Mouse (Mus musculus) testis, postnatal 10 days (tissue): Measurements from ENCODE around the gene B4galt1.

Source experiments
- DNase-seq: peaks from one replicate; pipeline ENCODE4 v3.0.0; 2021; ENCODE audit warnings: low spot score

B4galt1 gene

DNA sequence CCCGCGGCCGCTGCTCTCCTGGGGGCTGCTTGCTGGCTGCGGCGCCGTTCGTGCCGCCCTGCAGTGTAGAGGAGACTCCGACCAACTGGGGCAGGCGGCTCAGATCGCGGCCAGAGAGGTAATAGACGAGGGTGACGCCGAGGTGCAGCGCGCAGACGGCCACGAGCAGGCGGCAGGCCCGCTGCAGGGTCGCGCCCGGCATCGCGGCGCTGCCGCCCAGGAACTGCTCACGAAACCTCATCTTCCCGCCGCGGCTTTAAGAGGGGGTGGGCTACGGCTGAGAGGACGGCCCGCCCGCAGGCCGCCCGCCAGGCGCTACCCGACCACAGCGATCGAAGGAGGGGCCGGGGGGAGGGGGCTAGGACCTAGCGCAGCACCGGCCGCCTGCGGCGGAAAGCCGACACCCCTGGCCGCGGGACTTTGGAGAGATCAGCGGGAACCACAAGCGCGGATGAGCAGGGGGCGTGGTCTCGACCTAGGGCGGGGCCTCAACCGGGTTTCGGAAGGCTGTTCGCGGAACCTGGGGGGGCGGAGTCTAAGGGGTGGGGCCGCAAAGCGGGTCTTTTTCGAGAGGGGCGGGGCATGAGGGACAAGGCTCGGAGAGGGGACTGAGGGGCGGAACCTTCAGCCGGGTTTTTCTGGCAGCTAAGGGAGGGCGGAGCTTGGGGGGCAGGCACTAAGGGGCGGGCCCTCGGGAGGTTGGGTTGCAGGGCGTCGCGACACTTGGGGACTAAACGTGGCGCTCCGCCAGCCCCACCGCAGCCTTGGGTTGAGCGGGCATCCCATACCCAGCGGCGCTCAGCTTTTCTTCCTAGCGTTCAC is at the start of gene B4galt1:
TSS of gene B4galt1 (minus strand) at position 441 of the 822 bp plus-strand sequence.
- DNase-seq = peak; percentile 100

DNA sequence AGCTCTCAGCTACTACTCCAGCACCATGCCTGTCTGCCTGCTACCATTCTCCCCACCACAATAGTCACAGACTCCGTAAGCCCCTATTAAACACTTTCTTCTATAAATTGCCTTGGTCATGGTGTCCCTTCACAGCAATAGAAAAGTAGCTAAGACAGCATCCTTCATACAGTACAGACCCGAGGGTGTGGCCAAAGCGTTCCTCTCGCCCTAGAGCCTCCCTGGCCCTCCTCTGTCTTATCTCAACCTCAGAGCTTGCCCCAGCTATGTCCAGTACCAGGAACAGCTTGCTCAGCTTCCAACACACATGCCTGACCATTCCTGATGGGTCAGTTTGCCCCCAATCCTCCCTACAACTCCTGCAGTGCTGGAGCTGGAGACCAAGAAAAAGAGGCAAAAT is 46.8 kb upstream of the B4galt1 start:
- no peak for DNase-seq

DNA sequence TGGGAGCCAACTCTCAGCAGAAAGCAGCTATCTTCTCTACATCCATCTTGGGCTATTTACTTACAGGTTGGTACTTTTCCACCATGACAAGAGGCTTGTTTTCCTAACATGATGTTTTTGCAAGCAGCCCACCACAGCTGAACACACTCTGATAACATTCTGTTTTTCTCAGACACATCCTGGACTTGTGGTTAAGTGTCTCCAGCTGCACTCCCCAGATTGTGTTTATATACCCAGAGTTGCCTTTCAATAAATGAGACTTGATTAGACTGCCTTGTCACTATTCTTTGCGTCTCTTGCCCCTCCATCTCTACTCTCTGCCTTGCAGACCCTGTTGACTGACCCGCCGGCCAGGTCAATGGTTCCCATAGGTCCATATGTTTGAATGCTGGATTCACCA is 46.3 kb upstream of the B4galt1 start:
- no peak for DNase-seq

DNA sequence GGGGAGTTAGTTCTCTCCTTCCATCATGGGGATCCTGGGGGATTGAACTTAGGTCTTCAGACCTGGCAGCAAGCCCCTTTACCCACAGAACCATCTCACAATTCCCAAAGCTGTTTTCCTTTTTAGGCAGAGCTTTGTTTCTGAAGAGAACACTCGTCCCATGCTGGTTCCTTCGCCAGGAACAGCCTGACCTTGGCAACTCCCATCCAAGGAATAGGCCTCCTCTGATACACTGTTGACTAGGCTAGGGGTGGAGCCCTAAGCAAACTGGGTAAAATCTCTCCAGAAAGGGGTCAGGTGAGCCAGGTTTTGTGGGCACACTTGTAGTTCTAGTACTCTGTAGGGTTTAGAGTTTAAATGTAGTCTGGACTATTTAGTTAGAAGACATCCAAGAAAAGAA is 45.5 kb upstream of the B4galt1 start:
- DNase-seq = no peak

DNA sequence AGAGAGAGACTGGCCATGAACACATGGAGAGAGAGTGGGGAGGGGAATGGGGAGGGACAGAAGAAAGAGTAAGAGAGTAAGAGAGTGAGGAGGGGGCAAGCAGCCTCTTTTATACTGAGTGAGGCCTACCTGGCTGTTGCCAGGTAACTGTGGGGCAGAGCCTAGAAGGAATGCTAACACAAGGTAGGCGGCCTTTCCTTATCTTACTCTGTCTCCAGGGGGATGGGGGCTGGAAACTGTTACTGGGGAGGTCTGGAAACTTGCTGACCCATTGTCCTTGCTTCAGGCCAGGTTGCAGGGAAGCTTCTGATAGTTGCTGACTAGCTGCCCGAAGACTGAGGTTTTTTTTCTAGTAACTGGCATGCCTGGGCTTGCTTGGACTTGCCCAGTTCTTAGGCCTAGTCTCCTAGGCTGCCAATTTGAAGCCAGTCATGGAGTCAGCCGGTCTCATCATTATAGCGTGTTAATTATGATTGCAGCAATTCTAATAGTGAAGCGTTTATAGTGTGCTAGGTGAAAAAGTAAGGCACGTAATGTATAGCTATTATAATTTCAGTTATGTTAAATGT is 44.8 kb upstream of the B4galt1 start:
- no peak for DNase-seq

DNA sequence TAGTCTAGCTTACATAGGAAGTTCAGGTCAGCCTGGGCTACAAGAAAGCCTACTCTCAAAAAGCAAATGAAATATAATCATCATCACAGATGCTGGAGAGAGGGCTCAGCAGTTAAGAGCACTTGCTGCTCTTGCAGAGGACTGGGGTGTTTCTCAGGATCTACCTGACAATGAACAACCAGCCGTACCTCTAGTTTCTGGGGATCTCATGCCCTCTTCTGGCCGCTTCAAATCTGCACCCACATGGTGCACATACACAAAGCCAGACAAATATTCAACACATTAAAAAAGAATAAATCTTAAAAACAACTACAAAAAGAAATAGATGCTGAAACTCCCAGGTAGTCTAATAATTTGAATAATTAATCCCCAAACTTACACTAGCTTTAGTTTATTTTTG is 41.8 kb upstream of the B4galt1 start:
- DNase-seq = no peak

DNA sequence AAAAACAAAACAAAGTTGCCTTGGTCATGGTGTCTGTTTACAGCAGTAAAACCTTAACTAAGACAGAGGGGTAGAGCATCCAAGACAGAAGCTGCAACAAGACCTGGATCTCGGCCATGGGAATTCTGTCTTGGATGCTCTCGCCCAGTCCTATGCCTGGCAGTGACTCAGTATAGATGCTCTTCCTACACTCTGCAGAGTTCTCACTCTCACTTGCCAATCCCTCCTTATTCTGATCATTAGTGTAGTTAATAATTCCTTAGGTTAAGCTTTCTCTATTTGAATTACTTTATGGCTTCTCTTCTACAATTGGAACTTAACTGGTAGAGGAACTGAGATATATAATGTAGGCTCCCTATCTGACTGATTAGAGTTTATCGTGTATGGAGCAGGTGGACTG is 41.3 kb upstream of the B4galt1 start:
- DNase-seq = no peak

DNA sequence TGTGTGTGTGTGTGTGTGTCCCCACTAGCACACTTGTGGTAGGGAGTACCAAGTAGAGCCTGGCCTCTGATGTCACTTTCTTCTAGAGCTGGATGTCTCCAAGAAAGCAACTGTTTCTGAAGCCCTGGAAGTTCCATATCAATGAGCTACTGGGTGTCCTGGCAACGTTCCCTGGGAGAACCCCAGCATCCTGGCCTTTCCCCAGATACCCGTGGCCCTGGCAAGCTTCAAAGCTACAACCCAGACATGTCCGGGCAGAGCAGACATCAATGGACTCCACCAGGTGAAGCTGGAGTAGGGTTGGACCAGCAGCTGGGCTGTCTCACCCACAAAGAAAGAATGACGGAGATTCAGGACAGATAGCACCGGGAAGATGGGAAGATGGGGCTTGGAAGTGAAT is 37.4 kb upstream of the B4galt1 start:
- DNase-seq = no peak

DNA sequence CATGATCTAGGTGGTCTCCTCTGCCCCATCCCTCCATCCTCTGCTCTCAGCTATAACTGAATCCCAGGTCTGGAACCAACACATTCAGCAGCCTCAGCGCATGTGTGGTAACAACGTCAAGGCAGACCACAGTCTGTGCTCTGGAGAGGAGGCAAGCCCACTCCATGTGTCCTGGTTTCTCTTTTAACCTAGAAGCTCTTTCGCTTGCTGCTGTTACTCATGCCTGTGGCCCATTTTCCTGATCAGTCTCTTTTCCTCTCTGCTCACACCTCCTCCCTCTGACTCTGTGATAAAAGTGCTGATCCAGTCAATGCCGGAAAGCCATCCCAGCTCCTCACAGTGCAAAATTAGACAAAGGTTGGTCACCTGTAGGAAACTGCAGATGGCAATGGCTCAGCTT is 36.2 kb upstream of the B4galt1 start:
- no peak for DNase-seq

DNA sequence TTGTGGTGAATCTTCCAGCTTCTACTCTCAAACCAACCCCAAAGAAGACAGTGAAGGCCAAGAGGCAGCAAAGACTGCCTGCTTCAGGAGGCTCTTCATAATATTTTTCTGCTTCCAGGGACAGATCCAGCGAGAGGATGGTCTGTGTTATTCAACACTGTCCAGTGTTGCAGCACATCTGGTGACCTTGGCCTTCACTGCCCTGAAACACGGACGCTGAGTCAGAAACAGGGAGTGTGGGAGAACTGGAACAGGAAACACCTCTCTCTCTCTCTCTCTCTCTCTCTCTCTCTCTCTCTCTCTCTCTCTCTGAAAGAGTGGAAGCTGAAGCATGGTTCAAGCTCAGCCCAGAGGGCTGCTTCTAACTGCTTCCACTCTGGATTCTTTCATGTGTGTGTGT is 35.4 kb upstream of the B4galt1 start:
- no peak for DNase-seq

DNA sequence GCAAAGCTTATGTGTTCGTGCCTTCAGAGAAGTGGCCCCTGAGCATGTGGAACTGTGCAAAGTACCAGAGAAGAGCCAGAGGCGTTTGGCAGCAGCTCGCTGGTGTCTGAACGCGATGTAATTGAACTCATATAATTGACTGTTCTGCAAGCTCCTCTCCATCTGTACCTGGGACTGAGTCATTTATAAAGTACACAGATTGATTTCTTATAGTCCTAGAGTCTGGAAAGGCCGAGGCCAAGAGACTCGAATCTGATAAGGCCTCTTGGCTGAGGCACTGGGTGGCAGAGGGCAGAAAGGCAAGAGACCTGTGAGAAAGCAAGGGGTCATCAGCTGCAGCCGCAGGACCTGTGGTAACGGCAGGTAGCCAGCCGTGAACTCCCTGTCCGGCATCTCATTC is 35.0 kb upstream of the B4galt1 start:
- no peak for DNase-seq

DNA sequence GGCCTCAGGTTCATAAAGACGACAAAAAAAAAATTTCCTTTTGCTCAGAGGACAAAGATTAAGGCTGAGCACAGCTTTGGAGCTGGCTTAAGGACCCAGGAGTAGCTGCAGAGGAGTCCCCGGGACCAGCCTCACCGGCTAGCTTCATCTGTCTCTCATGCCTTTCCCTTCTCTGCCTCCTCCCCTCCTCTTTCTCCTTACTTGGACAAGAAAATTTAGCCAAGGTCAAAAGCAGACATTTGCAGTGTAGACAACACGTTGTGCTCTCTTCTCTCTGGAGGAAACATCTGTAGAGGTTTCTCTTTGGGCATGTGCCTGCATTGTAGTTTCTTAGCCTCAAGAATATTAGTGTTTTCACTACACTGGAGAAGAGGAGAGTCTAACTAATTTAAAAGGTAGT is 32.1 kb upstream of the B4galt1 start:
- no peak for DNase-seq

DNA sequence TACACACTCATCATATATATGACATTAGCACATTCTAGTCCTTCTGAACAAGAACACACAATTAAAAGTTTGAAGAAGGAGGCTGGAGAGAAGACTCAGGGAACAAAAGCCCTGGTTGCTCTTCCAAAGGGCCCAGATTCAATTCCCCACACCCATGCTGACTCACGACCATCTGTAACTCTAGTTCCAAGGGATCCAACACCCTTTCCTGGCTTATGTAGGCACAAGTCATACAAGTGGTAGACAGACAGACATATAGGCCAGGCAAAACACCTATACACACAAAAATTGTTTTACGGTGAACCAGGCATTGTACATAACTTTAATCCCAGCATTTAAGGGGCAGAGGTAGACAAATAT is 31.3 kb upstream of the B4galt1 start:
- DNase-seq = no peak

DNA sequence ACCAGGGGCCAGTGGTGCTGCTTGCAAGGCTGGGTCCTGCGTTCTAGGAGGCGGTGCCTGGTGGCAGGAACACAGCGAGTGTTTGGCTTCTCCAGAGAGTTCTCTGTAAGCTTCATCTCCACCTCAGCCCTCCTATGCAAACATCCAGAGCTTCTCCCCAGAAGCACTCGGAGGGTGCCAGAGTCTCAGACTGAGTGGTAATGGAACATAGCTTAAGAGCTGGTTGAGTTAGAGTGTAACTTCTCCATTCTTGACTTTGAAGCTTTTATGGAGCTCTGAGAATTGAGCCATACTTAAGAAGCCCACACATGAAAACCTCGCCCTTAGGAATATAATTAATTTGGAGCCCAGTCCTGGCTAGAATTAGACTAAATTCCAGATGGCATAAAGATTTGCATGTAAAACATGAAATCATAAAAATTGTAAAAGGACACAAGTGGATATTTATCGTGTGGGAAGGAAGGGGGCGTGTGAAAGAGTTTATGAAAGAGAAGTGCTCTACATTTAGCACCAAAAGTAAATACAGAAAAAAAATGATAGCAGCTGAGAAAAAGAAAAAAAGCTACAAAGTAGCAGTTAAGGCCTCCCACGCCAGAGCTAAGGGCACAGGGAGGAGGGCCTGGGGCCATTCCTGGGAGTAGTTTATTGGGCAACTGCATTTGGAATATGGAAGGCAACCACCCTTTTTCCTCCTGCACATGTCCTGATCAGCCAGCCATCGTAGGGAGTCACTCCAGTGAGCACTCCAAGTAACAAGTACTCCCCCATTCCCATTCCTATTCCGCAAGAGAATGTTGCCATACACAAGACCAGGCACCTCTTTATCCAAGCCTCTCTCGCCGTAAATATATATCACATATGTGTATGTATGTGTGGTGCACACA is 30.7 kb upstream of the B4galt1 start:
- no peak for DNase-seq

DNA sequence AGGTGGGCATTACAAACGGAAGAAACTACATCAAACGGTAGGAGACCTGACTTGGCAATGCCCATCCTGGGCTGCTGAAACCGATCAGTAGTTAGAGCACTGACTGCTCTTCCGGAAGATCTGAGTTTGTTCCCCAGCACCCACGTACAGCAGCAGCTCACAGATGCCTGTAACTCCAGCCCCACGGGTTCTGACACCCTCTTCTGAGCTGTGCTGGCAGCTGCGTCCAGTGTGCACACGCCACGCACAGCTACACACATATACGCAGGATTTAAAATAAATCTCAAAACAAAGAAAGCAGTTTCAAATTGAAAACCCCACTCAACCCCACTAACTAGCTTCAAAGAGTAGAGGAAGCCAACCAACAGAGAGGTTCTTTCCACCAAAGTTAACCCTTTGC is 29.4 kb upstream of the B4galt1 start:
- DNase-seq = no peak

DNA sequence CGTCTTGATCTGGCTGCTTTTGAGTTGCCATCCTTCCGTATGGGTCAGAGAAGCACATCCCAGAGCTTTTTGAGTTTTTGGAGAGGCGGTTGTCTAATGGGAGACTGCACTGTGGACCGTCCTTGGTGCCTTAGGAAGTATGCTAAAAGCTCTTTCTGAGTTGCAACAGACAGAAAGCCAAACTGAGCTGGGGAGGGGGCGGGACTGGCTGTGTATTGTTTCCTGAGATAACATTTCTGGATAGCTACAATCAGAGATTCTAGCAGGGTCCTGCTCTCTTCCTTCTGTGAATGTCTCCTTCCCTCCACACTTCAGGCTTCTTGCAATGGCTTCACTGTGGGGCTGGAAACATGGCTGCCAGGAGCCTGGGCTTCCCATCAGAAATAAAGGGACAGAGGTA is 23.7 kb upstream of the B4galt1 start:
- no peak for DNase-seq

DNA sequence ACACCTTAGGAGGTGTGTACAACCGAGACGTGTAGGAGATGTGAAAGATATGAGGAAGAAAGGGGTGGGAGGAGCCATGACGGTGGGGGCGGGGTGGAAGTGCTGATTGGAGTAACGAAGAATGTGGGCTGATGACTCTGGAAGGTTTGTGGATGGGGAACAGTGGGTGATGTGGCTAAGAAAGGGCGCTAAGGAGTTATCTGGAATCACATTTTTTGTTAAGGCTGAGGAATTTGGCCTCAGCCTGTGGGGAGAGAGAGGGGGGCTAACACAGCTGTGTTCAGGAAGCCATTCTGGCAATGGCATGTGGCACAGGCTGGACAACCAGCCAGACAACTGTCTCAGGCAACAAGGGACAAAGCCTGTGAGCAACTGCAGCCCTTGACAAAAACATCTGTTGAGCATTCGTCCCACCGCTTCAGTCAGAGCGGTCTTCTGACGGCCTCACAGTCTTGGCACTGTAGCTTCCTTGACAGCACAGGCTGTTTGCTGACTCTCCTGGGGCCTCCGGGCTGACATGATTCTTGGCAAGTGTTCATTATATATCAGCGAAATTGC is 23.1 kb upstream of the B4galt1 start:
- peak; percentile 67 for DNase-seq

DNA sequence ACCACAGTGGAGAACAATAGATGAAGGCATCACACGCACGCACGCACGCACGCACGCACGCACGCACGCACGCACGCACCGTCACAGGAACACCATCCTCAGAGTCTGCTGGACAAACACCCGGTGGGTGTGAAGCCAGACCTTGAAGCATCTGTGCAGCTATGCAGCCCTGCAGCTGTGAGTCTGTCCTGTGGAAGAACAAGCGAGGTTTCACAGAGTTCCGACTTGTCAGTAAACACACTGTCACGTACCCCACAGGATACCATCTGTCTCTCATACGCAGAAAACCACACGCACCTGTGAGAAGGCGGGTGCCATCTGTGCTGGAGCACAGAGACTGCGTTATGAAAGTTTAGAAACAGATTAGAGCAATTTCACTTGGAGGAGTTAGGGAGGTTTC is 22.0 kb upstream of the B4galt1 start:
- no peak for DNase-seq

DNA sequence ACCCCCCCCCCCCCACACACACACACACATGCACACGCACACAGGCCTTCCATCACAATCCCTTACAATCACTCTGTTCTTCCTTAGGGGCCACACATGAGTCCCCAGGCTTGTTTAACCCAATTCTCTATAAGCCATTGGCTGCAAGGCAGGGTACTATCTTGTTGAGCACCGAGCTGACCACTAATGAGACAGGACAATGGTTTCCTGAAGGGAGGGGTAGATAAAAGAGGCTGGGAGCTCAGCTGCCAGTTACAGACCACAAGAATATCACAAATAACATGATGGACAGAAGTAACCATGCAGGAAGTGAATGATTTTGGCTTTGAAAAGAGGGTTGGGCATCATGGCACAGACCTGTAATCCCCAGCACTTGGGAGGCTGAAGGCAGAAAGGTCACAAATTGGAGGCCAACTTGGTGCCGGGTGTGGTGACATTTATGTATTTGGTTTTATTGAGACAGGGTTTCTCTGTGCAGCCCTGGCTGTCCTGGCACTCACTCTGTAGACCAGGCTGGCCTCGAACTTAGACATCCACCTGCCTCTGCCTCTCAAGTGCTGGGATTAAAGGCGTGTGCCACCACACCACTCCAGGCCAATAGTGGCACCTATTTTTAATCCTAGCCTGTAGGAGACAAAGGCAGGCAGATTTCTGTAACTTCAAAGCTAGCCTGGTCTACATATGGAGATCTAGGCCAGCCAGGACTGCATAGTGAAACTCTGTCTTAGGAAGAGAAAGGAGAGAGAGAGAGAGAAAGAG is 21.2 kb upstream of the B4galt1 start:
- no peak for DNase-seq

DNA sequence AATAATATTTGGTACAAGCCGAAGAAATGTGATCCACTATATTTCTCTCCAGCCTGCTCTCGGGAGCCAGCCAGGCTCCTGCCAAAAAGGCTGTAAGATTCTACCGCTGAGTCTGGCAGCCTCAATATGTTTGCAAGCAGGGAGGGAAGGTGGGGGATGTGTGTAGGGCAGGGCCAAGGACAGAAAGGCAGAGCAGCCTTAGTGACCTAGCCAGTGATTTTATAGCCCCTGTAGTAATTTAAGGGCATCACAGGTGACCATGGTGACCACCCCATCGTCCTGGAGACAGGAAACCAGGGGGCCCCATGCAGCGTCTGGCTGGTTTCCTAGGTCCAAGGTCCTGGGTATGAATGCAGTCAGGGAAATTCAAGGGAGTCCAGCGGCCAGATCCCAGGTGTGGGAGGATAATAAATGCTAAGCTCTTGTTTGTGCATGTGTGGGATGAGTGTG is 20.4 kb upstream of the B4galt1 start:
- peak; percentile 53 for DNase-seq

DNA sequence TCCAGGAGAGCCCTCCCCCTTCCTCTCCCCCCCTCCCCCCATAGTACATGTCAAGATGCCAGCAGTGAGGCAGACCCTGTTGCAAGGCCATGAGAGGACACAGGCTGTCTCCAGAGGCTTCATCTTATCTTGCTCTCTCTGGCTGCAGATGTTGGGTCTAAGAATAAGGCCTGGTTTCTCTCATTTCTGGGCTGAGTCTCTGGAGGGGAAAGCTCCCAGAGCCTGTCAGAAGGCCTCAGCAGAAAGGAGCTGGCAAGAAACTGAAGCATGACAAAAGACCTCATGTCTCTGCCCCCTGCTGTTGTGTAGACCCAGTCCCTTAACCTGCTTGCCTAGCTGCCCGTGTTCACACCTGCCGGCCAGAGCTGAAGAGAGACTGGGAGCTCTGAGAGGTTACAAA is 19.5 kb upstream of the B4galt1 start:
- no peak for DNase-seq

DNA sequence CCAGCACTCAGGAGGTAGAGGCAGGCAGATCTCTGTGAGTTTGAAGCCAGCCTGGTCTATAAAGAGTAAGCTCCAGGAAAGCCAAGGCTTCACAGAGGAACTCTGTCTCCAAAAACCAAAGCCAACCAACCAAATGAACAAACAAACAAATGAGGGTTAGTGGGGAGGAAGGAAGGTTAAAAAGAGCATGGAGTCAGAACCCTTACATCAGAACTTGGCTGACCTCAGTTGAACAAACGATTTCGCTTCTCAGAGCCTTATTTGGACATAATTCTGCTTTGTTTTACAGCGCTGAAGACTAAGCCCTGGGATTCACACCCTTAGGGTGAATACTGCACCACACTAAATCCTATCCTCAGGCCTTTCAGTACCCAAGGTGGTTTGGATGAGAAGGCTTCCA is 18.3 kb upstream of the B4galt1 start:
- no peak for DNase-seq
